Mouse (Mus musculus): ENCODE measurements at regions not wholly inside any gene's neighbourhood (a gene's known extent, or its start where the extent isn't known, plus 50 kb on each side); places are given as distances from the start of the nearest gene placed in this dataset.

DNA sequence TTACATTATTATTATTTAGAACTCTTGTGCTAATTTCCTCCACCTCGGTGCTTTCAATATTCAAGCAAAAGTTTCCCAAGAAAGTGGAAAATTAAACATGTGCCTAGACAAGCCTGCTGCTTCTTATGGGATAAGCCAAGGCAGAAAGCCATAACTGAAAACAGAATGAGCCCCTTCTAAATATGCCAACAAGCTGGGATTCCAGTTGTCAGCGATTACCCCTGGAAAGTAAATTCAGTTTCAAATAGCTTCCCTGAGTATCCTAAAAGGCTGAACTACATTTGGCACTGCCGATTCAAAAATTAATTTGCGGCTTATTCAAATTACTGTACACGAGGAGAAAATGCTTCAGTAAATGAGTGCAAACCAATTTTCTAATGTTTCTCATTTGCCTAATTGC is 135.6 kb upstream of the Col8a1 start:
- no peaks in the 10 kb centered on the region for H3K4me1 ChIP-seq (ENCODE audit: control insufficient read depth, insufficient read depth, low read length)
- no peak for TF ChIP-seq POLR2A (IDR thresholded peaks at IDR 0.05; ENCODE audit: control insufficient read depth, low read depth, low read length)
- H3K27me3 ChIP-seq (ENCODE audit: control insufficient read depth, insufficient read depth, low read length), result no peaks in the 10 kb centered on the region
- no peaks in the 10 kb centered on the region for H3K36me3 ChIP-seq (ENCODE audit: control insufficient read depth, insufficient read depth, low read length)
- H3K4me3 ChIP-seq (ENCODE audit: control insufficient read depth, low read depth, low read length), result no peak overlapping the region
- H3K27ac ChIP-seq (ENCODE audit: control insufficient read depth, insufficient read depth, low read depth, low read length), result no peak overlapping the region

GRCm38 (mm10) chr16:57893111-57893510 is 138.6 kb upstream of the Col8a1 start:
- Histone ChIP-seq H3K27ac (ENCODE audit: control insufficient read depth, insufficient read depth, low read depth, low read length) (no peak overlapping the region), H3K27me3 (ENCODE audit: control insufficient read depth, insufficient read depth, low read length) (no peaks in the 10 kb centered on the region), H3K4me3 (ENCODE audit: control insufficient read depth, low read depth, low read length) (no peak overlapping the region), H3K4me1 (ENCODE audit: control insufficient read depth, insufficient read depth, low read length) (no peaks in the 10 kb centered on the region), H3K36me3 (ENCODE audit: control insufficient read depth, insufficient read depth, low read length) (no peaks in the 10 kb centered on the region)
- TF ChIP-seq POLR2A (IDR thresholded peaks at IDR 0.05; ENCODE audit: control insufficient read depth, low read depth, low read length) (no peak), CTCF (IDR thresholded peaks at IDR 0.05; ENCODE audit: control insufficient read depth, insufficient read depth, insufficient replicate concordance, low read depth, low read length) (no peak)

DNA sequence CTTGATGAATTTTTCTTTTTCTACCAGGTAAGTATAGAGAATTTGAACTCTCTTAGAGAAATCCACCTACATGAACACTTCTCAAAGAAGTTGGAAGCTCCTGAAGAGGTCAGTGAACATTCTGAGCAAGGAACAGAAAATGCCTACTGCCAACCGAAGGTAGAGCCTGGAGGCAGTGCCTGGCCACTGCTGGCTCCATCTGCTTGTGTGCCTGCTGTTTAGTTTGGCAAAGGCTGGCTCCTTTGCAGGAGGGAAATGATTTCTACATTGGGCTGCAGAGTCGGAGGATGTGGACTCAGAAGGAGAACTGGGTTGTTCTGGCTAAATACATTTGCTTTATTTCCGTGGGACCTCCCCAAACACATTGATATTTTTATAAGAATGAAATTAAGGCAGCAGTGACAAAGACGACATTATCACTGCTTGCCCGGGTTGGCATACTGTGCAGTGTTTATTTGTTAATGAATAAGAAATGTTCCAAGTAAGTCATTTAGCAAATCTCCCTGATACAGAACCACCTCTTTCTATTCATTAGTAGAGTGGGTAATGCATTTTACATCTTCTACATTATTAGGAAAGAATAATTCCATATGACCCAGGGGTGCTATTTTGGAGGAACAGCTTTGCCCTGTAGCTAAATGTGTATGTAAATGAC is 139.3 kb upstream of the Col8a1 start:
- Histone ChIP-seq H3K36me3 (ENCODE audit: control insufficient read depth, insufficient read depth, low read length) (no peaks in the 10 kb centered on the region), H3K27ac (ENCODE audit: control insufficient read depth, insufficient read depth, low read depth, low read length) (no peak overlapping the region), H3K27me3 (ENCODE audit: control insufficient read depth, insufficient read depth, low read length) (no peaks in the 10 kb centered on the region), H3K4me1 (ENCODE audit: control insufficient read depth, insufficient read depth, low read length) (no peaks in the 10 kb centered on the region), H3K4me3 (ENCODE audit: control insufficient read depth, low read depth, low read length) (no peak overlapping the region)
- TF ChIP-seq POLR2A (IDR thresholded peaks at IDR 0.05; ENCODE audit: control insufficient read depth, low read depth, low read length), result no peak
- TF ChIP-seq CTCF (IDR thresholded peaks at IDR 0.05; ENCODE audit: control insufficient read depth, insufficient read depth, insufficient replicate concordance, low read depth, low read length), result no peak

DNA sequence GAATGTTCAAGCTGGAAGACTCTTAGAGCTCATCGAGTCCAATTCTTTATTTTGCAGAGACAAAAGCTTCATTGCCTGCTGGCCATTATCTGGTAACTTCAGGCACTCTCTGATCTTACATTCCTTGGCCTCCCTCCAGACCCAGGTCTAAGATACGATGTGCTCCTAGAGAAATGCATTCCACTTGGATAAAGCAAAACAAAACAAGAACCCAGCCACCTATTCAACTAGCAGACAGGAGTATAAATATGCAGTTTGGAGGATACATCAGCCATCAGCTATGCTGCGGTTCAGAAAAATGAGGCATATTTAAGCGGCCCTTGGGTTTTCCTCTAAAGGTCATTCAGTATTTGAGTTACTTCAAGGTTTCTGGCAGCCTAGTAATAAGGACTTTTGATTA is 146.5 kb upstream of the Col8a1 start:
- no peak for TF ChIP-seq CTCF (IDR thresholded peaks at IDR 0.05; ENCODE audit: control insufficient read depth, insufficient read depth, insufficient replicate concordance, low read depth, low read length)
- TF ChIP-seq POLR2A (IDR thresholded peaks at IDR 0.05; ENCODE audit: control insufficient read depth, low read depth, low read length), result no peak

GRCm38 (mm10) chr16:57902498-57902897 is 148.0 kb upstream of the Col8a1 start:
- no peak overlapping the region for H3K27ac ChIP-seq (ENCODE audit: control insufficient read depth, insufficient read depth, low read depth, low read length)
- no peaks in the 10 kb centered on the region for H3K27me3 ChIP-seq (ENCODE audit: control insufficient read depth, insufficient read depth, low read length)
- no peak overlapping the region for H3K4me3 ChIP-seq (ENCODE audit: control insufficient read depth, low read depth, low read length)
- no peak for TF ChIP-seq POLR2A (IDR thresholded peaks at IDR 0.05; ENCODE audit: control insufficient read depth, low read depth, low read length)
- TF ChIP-seq CTCF (IDR thresholded peaks at IDR 0.05; ENCODE audit: control insufficient read depth, insufficient read depth, insufficient replicate concordance, low read depth, low read length), result no peak
- no peaks in the 10 kb centered on the region for H3K36me3 ChIP-seq (ENCODE audit: control insufficient read depth, insufficient read depth, low read length)
- no peaks in the 10 kb centered on the region for H3K4me1 ChIP-seq (ENCODE audit: control insufficient read depth, insufficient read depth, low read length)

More for the DNA sequence above, 146.5 kb upstream of the Col8a1 start:
- Histone ChIP-seq H3K4me3 (ENCODE audit: control insufficient read depth, low read depth, low read length) (no peak overlapping the region), H3K27ac (ENCODE audit: control insufficient read depth, insufficient read depth, low read depth, low read length) (no peak overlapping the region), H3K27me3 (ENCODE audit: control insufficient read depth, insufficient read depth, low read length) (no peaks in the 10 kb centered on the region), H3K36me3 (ENCODE audit: control insufficient read depth, insufficient read depth, low read length) (no peaks in the 10 kb centered on the region), H3K4me1 (ENCODE audit: control insufficient read depth, insufficient read depth, low read length) (no peaks in the 10 kb centered on the region)

DNA sequence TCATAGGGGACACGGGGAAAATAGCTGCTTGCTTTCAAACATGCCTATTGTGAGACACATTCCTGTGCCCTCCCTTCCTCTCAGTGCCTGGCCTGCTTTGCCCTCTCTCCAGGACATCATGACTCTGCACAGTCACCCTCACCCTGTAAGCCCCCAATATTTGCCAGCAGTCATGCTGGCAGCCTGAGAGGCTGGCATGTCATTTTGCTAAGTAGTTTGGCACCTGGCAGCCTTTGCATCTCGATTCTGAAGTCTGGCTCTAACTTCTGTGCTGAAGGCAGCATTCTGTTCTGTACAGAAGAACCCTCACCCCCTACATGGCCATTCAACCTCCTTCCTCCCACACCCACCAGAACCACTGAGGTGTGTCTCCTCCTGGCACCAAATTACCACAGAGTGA is 157.5 kb upstream of the Col8a1 start:
- Histone ChIP-seq H3K36me3 (ENCODE audit: control insufficient read depth, insufficient read depth, low read length) (no peaks in the 10 kb centered on the region), H3K27ac (ENCODE audit: control insufficient read depth, insufficient read depth, low read depth, low read length) (no peak overlapping the region), H3K4me1 (ENCODE audit: control insufficient read depth, insufficient read depth, low read length) (no peaks in the 10 kb centered on the region)

DNA sequence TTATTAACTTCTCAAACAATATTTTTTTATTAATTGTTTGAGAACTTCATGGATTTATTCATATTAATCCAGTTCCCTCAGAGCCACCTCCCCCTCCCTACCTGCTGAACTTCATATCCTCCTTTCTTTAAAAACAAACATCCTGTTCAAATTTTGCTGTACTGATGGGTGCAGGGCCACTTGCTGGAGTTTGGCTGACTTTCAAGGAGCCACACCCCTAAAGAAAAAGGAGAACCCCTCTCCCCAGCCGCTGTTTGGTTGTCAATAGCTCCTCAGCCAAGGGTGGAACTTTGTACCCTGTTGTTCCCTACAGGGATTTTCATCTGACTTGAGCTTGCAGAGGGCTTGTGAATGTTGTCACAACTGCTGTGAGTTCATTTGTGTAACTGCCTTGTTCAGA is 160.0 kb upstream of the Col8a1 start:
- Histone ChIP-seq H3K4me1 (ENCODE audit: control insufficient read depth, insufficient read depth, low read length) (no peaks in the 10 kb centered on the region), H3K4me3 (ENCODE audit: control insufficient read depth, low read depth, low read length) (no peak overlapping the region), H3K27me3 (ENCODE audit: control insufficient read depth, insufficient read depth, low read length) (no peaks in the 10 kb centered on the region), H3K27ac (ENCODE audit: control insufficient read depth, insufficient read depth, low read depth, low read length) (no peak overlapping the region), H3K36me3 (ENCODE audit: control insufficient read depth, insufficient read depth, low read length) (no peaks in the 10 kb centered on the region)
- TF ChIP-seq POLR2A (IDR thresholded peaks at IDR 0.05; ENCODE audit: control insufficient read depth, low read depth, low read length), result no peak
- TF ChIP-seq CTCF (IDR thresholded peaks at IDR 0.05; ENCODE audit: control insufficient read depth, insufficient read depth, insufficient replicate concordance, low read depth, low read length), result no peak

More for the DNA sequence above, 157.5 kb upstream of the Col8a1 start:
- H3K27me3 ChIP-seq (ENCODE audit: control insufficient read depth, insufficient read depth, low read length), result no peaks in the 10 kb centered on the region
- no peak overlapping the region for H3K4me3 ChIP-seq (ENCODE audit: control insufficient read depth, low read depth, low read length)
- TF ChIP-seq POLR2A (IDR thresholded peaks at IDR 0.05; ENCODE audit: control insufficient read depth, low read depth, low read length) (no peak), CTCF (IDR thresholded peaks at IDR 0.05; ENCODE audit: control insufficient read depth, insufficient read depth, insufficient replicate concordance, low read depth, low read length) (no peak)

DNA sequence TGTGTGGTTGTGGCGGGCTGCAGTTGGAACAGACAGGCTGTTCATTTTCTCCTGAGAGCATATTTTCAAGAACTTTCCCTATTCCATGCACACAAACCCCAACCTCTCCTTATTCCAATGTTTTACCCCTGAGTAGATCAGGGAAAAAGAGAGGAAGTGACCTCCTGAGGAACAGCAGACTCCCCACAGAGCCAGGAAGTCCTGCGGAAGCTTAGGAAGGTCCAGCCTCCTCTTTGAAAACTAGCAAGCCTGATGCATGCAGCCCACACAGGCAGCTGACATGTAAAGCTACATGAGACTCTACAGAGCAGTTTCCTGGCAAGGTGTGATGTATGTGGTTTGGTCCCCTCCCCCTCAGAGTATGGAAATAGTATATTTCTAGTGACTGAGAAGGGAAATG is 160.9 kb upstream of the Col8a1 start:
- Histone ChIP-seq H3K36me3 (ENCODE audit: control insufficient read depth, insufficient read depth, low read length) (no peaks in the 10 kb centered on the region), H3K27ac (ENCODE audit: control insufficient read depth, insufficient read depth, low read depth, low read length) (no peak overlapping the region)

More for the DNA sequence above, 160.9 kb upstream of the Col8a1 start:
- Histone ChIP-seq H3K4me3 (ENCODE audit: control insufficient read depth, low read depth, low read length) (no peak overlapping the region), H3K27me3 (ENCODE audit: control insufficient read depth, insufficient read depth, low read length) (no peaks in the 10 kb centered on the region), H3K4me1 (ENCODE audit: control insufficient read depth, insufficient read depth, low read length) (no peaks in the 10 kb centered on the region)
- no peak for TF ChIP-seq POLR2A (IDR thresholded peaks at IDR 0.05; ENCODE audit: control insufficient read depth, low read depth, low read length)

Data from testis, adult 2 months (tissue).